Mouse (Mus musculus): ENCODE data around the gene Rnf34. TPM values are rescaled to one million over a fixed set of nuclear protein-coding genes. Genes with fewer than 3 reads are reported as not detected.

Rnf34 gene
- total RNA-seq (2014; rRNA removed) (32.1 and 39.3 TPM in 2 replicates), polyA plus RNA-seq (2015; fragmentation: Nextera tagmentation; extraction: Ambion mirVana) (46.1 and 46.6 TPM in 2 replicates)

GRCm38 (mm10) chr5:122849521-122850318 is at the start of gene Rnf34:
Gene Rnf34, plus strand, starts transcription at chr5:122850048.
- no peaks in the 10 kb centered on the region for H3K36me3 ChIP-seq (ENCODE audit: insufficient read depth)
- peak; percentile 100 for ATAC-seq
- peak within 1 kb of the TSS; percentile 96 for H3K9ac ChIP-seq
- peak; percentile 99 for DNase-seq
- no peaks in the 10 kb centered on the region for H3K27me3 ChIP-seq (ENCODE audit: insufficient read depth, low read length)
- no peak for TF ChIP-seq CTCF (IDR thresholded peaks at IDR 0.05; ENCODE audit: low read depth)
- H3K9me3 ChIP-seq (ENCODE audit: low read length), result no peaks in the 10 kb centered on the region
- WGBS, result 2% methylated on average over 58 of the region's 61 CpGs
- peak within 1 kb of the TSS; percentile 92 for H3K27ac ChIP-seq (ENCODE audit: low read depth, low read length)
- peak within 1 kb of the TSS; percentile 97 for H3K4me2 ChIP-seq (ENCODE audit: low read depth)
- H3K4me1 ChIP-seq (ENCODE audit: insufficient read depth), result peaks cover 5% of the 10 kb centered on the region; the same call in 1 of the 2 replicates
- peak within 1 kb of the TSS; percentile 79 for H3K4me3 ChIP-seq (ENCODE audit: low read depth, low read length)

DNA sequence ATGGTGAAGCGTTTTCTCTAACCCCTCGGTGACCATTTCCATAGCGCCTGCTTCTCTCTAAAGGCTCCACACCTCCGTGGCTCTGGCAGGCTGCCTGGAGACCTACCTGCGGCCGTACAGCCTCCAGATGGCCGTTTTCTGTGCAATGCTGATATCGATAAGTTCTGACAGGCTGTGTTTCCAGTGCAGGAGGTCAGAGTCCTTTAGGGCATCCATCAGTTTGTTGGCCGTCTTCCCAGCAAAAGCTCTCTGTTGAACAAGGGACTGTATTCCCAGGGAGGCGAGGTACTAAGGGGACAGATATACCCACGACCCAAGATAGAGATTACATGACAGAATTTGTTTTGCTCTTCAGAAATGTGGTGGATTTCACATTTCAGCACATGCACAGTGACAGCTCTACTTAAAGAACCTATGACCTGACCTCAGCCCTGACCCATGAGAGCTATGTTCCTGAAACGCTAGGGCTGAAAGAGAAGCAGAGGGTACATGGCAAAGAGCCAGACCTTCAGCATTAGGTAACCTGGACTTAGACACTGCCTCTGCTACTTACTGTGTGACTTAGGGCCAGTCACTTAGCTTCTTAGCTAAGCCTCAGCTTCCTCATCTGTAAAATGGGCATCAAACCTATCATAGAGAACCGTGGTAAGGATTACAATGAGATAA is 49.4 kb upstream of the Rnf34 start:
- H3K36me3 ChIP-seq (ENCODE audit: insufficient read depth), result peaks cover 91% of the 10 kb centered on the region

DNA sequence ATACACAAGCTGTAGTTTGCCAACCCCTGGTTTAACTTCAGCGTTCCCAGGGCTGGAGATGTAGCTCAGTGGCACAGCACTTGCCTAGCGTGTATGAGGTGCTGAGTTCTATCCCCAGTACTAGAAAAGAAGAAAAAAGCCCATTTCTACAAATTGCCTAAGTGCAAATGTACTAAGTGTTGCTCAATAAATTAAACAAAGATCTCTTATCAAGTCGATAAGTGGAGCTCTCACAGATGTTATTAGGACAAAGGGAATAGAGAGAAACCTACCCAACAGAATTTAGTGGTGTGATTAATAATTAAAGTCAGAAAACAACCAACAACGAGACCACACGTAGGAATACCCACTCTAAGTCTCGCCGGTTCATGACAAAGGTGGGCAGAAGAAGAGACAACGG is 48.2 kb upstream of the Rnf34 start:
- WGBS, result 95% methylated on average over 8 of the region's 8 CpGs
- no peaks in the 10 kb centered on the region for H3K27me3 ChIP-seq (ENCODE audit: insufficient read depth, low read length)
- H3K9me3 ChIP-seq (ENCODE audit: low read length), result no peaks in the 10 kb centered on the region
- no peak for TF ChIP-seq CTCF (IDR thresholded peaks at IDR 0.05; ENCODE audit: low read depth)
- H3K4me2 ChIP-seq (ENCODE audit: low read depth), result no peak overlapping the region
- H3K27ac ChIP-seq (ENCODE audit: low read depth, low read length), result no peak overlapping the region
- DNase-seq (no peak), ATAC-seq (no peak)
- H3K4me3 ChIP-seq (ENCODE audit: low read depth, low read length), result no peak overlapping the region
- H3K36me3 ChIP-seq (ENCODE audit: insufficient read depth), result peaks cover 90% of the 10 kb centered on the region
- peaks cover 8% of the 10 kb centered on the region for H3K4me1 ChIP-seq (ENCODE audit: insufficient read depth)
- no peak overlapping the region for H3K9ac ChIP-seq

More for the DNA sequence above, 49.4 kb upstream of the Rnf34 start:
- H3K4me2 ChIP-seq (ENCODE audit: low read depth), result no peak overlapping the region
- no peak for TF ChIP-seq CTCF (IDR thresholded peaks at IDR 0.05; ENCODE audit: low read depth)
- ATAC-seq (no peak), DNase-seq (no peak)
- no peaks in the 10 kb centered on the region for H3K27me3 ChIP-seq (ENCODE audit: insufficient read depth, low read length)
- no peak overlapping the region for H3K4me3 ChIP-seq (ENCODE audit: low read depth, low read length)
- H3K9ac ChIP-seq, result no peak overlapping the region
- H3K9me3 ChIP-seq (ENCODE audit: low read length), result no peaks in the 10 kb centered on the region
- no peak overlapping the region for H3K27ac ChIP-seq (ENCODE audit: low read depth, low read length)
- peaks cover 8% of the 10 kb centered on the region for H3K4me1 ChIP-seq (ENCODE audit: insufficient read depth)
- WGBS, result 70% methylated on average over 13 of the region's 13 CpGs

DNA sequence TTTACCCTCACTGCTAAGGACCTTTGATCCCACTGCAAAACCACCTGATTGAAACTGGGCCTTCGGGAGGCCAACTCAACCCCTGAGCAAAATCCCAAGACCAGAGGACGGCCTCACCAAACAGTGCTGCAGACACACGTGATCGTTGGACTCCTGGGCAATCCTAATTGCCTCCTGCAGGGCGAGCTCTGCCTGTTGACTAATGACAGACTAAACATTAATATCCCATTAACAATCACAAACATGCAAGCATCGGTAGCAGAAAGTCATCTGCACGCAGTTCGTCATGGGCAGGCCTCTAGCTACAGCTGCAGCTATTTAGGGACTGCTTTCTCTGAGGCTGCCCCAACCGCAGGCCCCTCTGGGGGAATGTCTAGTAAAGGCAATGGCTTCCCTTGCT is 47.1 kb upstream of the Rnf34 start:
- ATAC-seq (no peak), DNase-seq (no peak)
- 76% methylated on average over 9 of the region's 9 CpGs for WGBS
- Histone ChIP-seq H3K9me3 (ENCODE audit: low read length) (no peaks in the 10 kb centered on the region), H3K27ac (ENCODE audit: low read depth, low read length) (no peak overlapping the region), H3K9ac (no peak overlapping the region), H3K4me2 (ENCODE audit: low read depth) (no peak overlapping the region), H3K4me3 (ENCODE audit: low read depth, low read length) (no peak overlapping the region), H3K4me1 (ENCODE audit: insufficient read depth) (peaks cover 8% of the 10 kb centered on the region), H3K27me3 (ENCODE audit: insufficient read depth, low read length) (no peaks in the 10 kb centered on the region), H3K36me3 (ENCODE audit: insufficient read depth) (peaks cover 94% of the 10 kb centered on the region)
- TF ChIP-seq CTCF (IDR thresholded peaks at IDR 0.05; ENCODE audit: low read depth), result no peak

- TF ChIP-seq CTCF (IDR thresholded peaks at IDR 0.05; ENCODE audit: low read depth), result peak; percentile 54
- no peak for DNase-seq
- no peak for ATAC-seq
- H3K9ac ChIP-seq, result no peak overlapping the region
- WGBS, result 51% methylated on average over 3 of the region's 3 CpGs
- no peak overlapping the region for H3K4me2 ChIP-seq (ENCODE audit: low read depth)
- H3K4me3 ChIP-seq (ENCODE audit: low read depth, low read length), result no peak overlapping the region
- H3K9me3 ChIP-seq (ENCODE audit: low read length), result no peaks in the 10 kb centered on the region
- H3K36me3 ChIP-seq (ENCODE audit: insufficient read depth), result peaks cover 89% of the 10 kb centered on the region
- no peak overlapping the region for H3K27ac ChIP-seq (ENCODE audit: low read depth, low read length)
- no peaks in the 10 kb centered on the region for H3K4me1 ChIP-seq (ENCODE audit: insufficient read depth)
- no peaks in the 10 kb centered on the region for H3K27me3 ChIP-seq (ENCODE audit: insufficient read depth, low read length)
Measured at GRCm38 (mm10) chr5:122805503-122805902, 44.3 kb upstream of the Rnf34 start.

- Histone ChIP-seq H3K36me3 (ENCODE audit: insufficient read depth) (peaks cover 78% of the 10 kb centered on the region), H3K27me3 (ENCODE audit: insufficient read depth, low read length) (no peaks in the 10 kb centered on the region), H3K4me3 (ENCODE audit: low read depth, low read length) (no peak overlapping the region), H3K27ac (ENCODE audit: low read depth, low read length) (no peak overlapping the region), H3K4me2 (ENCODE audit: low read depth) (no peak overlapping the region), H3K9me3 (ENCODE audit: low read length) (no peaks in the 10 kb centered on the region), H3K9ac (no peak overlapping the region), H3K4me1 (ENCODE audit: insufficient read depth) (no peaks in the 10 kb centered on the region)
- ATAC-seq, result peak; percentile 69; the same call in 1 of the 2 replicates
- 92% methylated on average over 9 of the region's 9 CpGs for WGBS
- peak; percentile 76 for DNase-seq
- peak; percentile 72 for TF ChIP-seq CTCF (IDR thresholded peaks at IDR 0.05; ENCODE audit: low read depth)
Measured at GRCm38 (mm10) chr5:122811364-122812079, 38.3 kb upstream of the Rnf34 start.

All from forebrain, postnatal 0 days (tissue).